Mouse (Mus musculus) testis, adult 2 months (tissue): Measurements from ENCODE around the gene Ppard.

Experiments
- CTCF ChIP-seq: fragments of 200-500 bp; IDR thresholded peaks from 2 replicates; pipeline ENCODE4 v1.5.1; 2012; ENCODE audit warnings: low read depth, mild to moderate bottlenecking, inconsistent platforms, low read length, moderate library complexity; ENCODE audit not compliant: control insufficient read depth, insufficient read depth, insufficient replicate concordance
- POLR2A ChIP-seq: fragments of 200-500 bp; IDR thresholded peaks from 2 replicates; pipeline ENCODE4 v1.6.1; 2012; ENCODE audit warnings: low read depth, mild to moderate bottlenecking, inconsistent platforms, low read length, moderate library complexity; ENCODE audit not compliant: control insufficient read depth

DNA sequence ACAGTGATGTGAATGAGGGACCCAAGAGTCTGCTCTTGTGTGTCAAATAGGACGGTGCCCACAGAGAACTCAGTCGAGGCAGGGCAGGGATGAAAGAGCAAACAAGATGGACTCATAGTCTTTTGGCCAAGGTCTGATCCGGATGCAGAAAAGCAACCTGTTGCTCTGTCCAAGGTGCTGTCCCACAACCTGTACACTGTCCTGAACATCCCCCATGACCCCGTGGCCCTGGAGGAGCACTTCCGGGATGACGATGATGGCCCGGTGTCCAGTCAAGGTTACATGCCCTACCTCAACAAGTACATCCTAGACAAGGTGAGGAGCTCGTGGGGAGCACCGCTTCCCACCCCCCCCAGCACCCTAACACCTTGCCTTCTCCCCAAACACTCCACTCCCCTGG, 15.7 kb upstream of the Ppard start:
- TF ChIP-seq POLR2A (no peak), CTCF (no peak)
